Mouse (Mus musculus) intestine, postnatal 0 days (tissue): ENCODE results near the gene Prx. TPM values are rescaled to one million over a fixed set of nuclear protein-coding genes. Genes with fewer than 3 reads are reported as not detected.

Experiments
- ATAC-seq: fragments of 200-750 bp; cut with Nextera tagmentation; 2 replicates; pipeline ENCODE4 v1.8.0; 2017; ENCODE audit warnings: mild to moderate bottlenecking, moderate TSS enrichment, moderate library complexity
- H3K27ac ChIP-seq: fragments of 300-500 bp; sonication (generic); 2 replicates; pipeline ENCODE4 v1.5.1; 2014; ENCODE audit warnings: mild to moderate bottlenecking, low read depth, low read length, moderate library complexity
- H3K27me3 ChIP-seq: fragments of 300-500 bp; sonication (generic); replicated peaks from 2 replicates; pipeline ENCODE4 v1.6.1; 2014; ENCODE audit warnings: low read length, mixed read lengths; ENCODE audit not compliant: control insufficient read depth, insufficient read depth
- H3K36me3 ChIP-seq: fragments of 300-500 bp; sonication (generic); 2 replicates; pipeline ENCODE4 v1.6.1; 2014; ENCODE audit warnings: mild to moderate bottlenecking, moderate library complexity; ENCODE audit not compliant: control insufficient read depth, insufficient read depth
- H3K4me1 ChIP-seq: fragments of 300-500 bp; sonication (generic); replicated peaks from 2 replicates; pipeline ENCODE4 v1.6.1; 2014; ENCODE audit warnings: antibody characterized with exemption, low read length, mixed read lengths; ENCODE audit not compliant: control insufficient read depth, insufficient read depth
- H3K4me2 ChIP-seq: fragments of 300-500 bp; sonication (generic); replicated peaks from 2 replicates; pipeline ENCODE4 v1.6.1; 2014; ENCODE audit warnings: low read depth, mild to moderate bottlenecking, moderate library complexity
- H3K4me3 ChIP-seq: fragments of 300-500 bp; sonication (generic); 2 replicates; pipeline ENCODE4 v1.5.1; 2014; ENCODE audit warnings: low read depth, low read length
- H3K9ac ChIP-seq: fragments of 300-500 bp; sonication (generic); 2 replicates; pipeline ENCODE4 v1.6.1; 2014; ENCODE audit warnings: mild to moderate bottlenecking, low read depth, low read length
- H3K9me3 ChIP-seq: fragments of 300-500 bp; sonication (generic); 2 replicates; pipeline ENCODE4 v1.6.1; 2016; ENCODE audit warnings: mixed run types; ENCODE audit not compliant: control insufficient read depth
- CTCF ChIP-seq: sonication (generic); IDR thresholded peaks from 2 replicates; pipeline ENCODE4 v1.5.1; 2016; ENCODE audit warnings: low read depth, mild to moderate bottlenecking, control low read depth, antibody characterized with exemption, moderate library complexity
- WGBS: fragments of 180-500 bp; shearing (Covaris S2); extraction: QIAGEN DNeasy Blood & Tissue Kit; methylation state at CpG from one replicate; pipeline ENCODE4 v1.1.7; 2014; 5-methylcytosine and 5-hydroxymethylcytosine counted together
- polyA plus RNA-seq: library from polyadenylated mRNA; unstranded; fragments of >200 nt; fragmentation: Nextera tagmentation; extraction: Ambion mirVana; gene quantifications from 2 replicates; pipeline ENCODE4 v1.2.1, GENCODE M21; 2015

Prx gene
- polyA plus RNA-seq, 1 experiment from 2014 or later = 1.3 TPM

- ATAC-seq = no peak
- Histone ChIP-seq H3K4me2 (no peak overlapping the region), H3K9me3 (no peaks in the 10 kb centered on the region), H3K4me3 (no peak overlapping the region), H3K4me1 (no peaks in the 10 kb centered on the region), H3K36me3 (peaks cover 4% of the 10 kb centered on the region; the same call in 1 of the 2 replicates), H3K9ac (no peak overlapping the region), H3K27me3 (no peaks in the 10 kb centered on the region), H3K27ac (no peak overlapping the region)
- 83% methylated on average over 5 of the region's 5 CpGs for WGBS
- TF ChIP-seq CTCF = no peak
Measured at GRCm38 (mm10) chr7:27459640-27460039, 39.5 kb upstream of the Prx start.

GRCm38 (mm10) chr7:27460477-27460876, 38.6 kb upstream of the Prx start:
- 80% methylated on average over 6 of the region's 6 CpGs for WGBS
- H3K4me2 ChIP-seq = no peak overlapping the region
- no peak overlapping the region for H3K9ac ChIP-seq
- ATAC-seq = no peak
- H3K27me3 ChIP-seq = no peaks in the 10 kb centered on the region
- TF ChIP-seq CTCF = no peak
- H3K27ac ChIP-seq = no peak overlapping the region
- no peaks in the 10 kb centered on the region for H3K4me1 ChIP-seq
- no peak overlapping the region for H3K4me3 ChIP-seq
- H3K36me3 ChIP-seq = peaks cover 4% of the 10 kb centered on the region; the same call in 1 of the 2 replicates
- no peaks in the 10 kb centered on the region for H3K9me3 ChIP-seq

GRCm38 (mm10) chr7:27467648-27468047, 31.5 kb upstream of the Prx start:
- peak; percentile 27 for TF ChIP-seq CTCF
- no peak overlapping the region for H3K4me3 ChIP-seq
- H3K4me1 ChIP-seq = no peaks in the 10 kb centered on the region
- no peaks in the 10 kb centered on the region for H3K9me3 ChIP-seq
- ATAC-seq = no peak
- H3K27ac ChIP-seq = no peak overlapping the region
- no peak overlapping the region for H3K4me2 ChIP-seq
- peaks cover 3% of the 10 kb centered on the region; the same call in 1 of the 2 replicates for H3K36me3 ChIP-seq
- WGBS = 40% methylated on average over 4 of the region's 4 CpGs
- no peaks in the 10 kb centered on the region for H3K27me3 ChIP-seq
- no peak overlapping the region for H3K9ac ChIP-seq

GRCm38 (mm10) chr7:27471390-27472120, 27.6 kb upstream of the Prx start:
- Histone ChIP-seq H3K36me3 (peaks cover 8% of the 10 kb centered on the region), H3K4me1 (peaks cover 4% of the 10 kb centered on the region; the same call in 1 of the 2 replicates), H3K9me3 (no peaks in the 10 kb centered on the region), H3K9ac (no peak overlapping the region), H3K4me2 (no peak overlapping the region), H3K27me3 (no peaks in the 10 kb centered on the region), H3K27ac (no peak overlapping the region), H3K4me3 (no peak overlapping the region)
- WGBS = 92% methylated on average over 11 of the region's 11 CpGs
- TF ChIP-seq CTCF = no peak
- no peak for ATAC-seq

- Histone ChIP-seq H3K4me2 (peak overlapping the region; percentile 72), H3K9me3 (no peaks in the 10 kb centered on the region), H3K27me3 (no peaks in the 10 kb centered on the region), H3K4me3 (peak overlapping the region; percentile 94), H3K4me1 (peaks cover 4% of the 10 kb centered on the region; the same call in 1 of the 2 replicates), H3K36me3 (peaks cover 17% of the 10 kb centered on the region), H3K27ac (peak overlapping the region; percentile 43), H3K9ac (0 out of 2 replicates have a peak overlapping the region, but pooled peaks have one; percentile 31)
- no peak for ATAC-seq
- WGBS = 11% methylated on average over 7 of the region's 7 CpGs
- TF ChIP-seq CTCF = no peak
Measured at GRCm38 (mm10) chr7:27472596-27472995, 26.5 kb upstream of the Prx start.

GRCm38 (mm10) chr7:27473156-27473834, 25.8 kb upstream of the Prx start, which contains the start of gene Sertad3:
Sertad3 (plus strand) TSS chr7:27473768.
- H3K27ac ChIP-seq = peak within 1 kb of the TSS; percentile 92
- H3K4me2 ChIP-seq = peak within 1 kb of the TSS; percentile 72
- peak; percentile 18 for TF ChIP-seq CTCF
- H3K27me3 ChIP-seq = no peaks in the 10 kb centered on the region
- H3K9ac ChIP-seq = peak within 1 kb of the TSS; percentile 73
- peak; percentile 91 for ATAC-seq
- H3K4me1 ChIP-seq = peaks cover 4% of the 10 kb centered on the region; the same call in 1 of the 2 replicates
- WGBS = under 1% methylated on average over 36 of the region's 36 CpGs
- H3K9me3 ChIP-seq = no peaks in the 10 kb centered on the region
- peaks cover 24% of the 10 kb centered on the region for H3K36me3 ChIP-seq
- peak within 1 kb of the TSS; percentile 94 for H3K4me3 ChIP-seq
